Mouse (Mus musculus) myocyte (in vitro differentiated cells): ENCODE measurements around the gene Nipal3. TPM values are rescaled to one million over a fixed set of nuclear protein-coding genes. Genes with fewer than 3 reads are reported as not detected.

Source experiments
- H3K27me3 ChIP-seq: one replicate; pipeline ENCODE4 v1.6.1; 2011; ENCODE audit not compliant: control insufficient read depth, insufficient read depth, insufficient read length
- H3K36me3 ChIP-seq: one replicate; pipeline ENCODE4 v1.6.1; 2011; ENCODE audit not compliant: control insufficient read depth, insufficient read depth
- H3K4me2 ChIP-seq: one replicate; pipeline ENCODE4 v1.6.1; 2011; ENCODE audit warnings: low read depth, control low read depth
- H3K4me3 ChIP-seq: one replicate; pipeline ENCODE4 v1.5.1; 2011; ENCODE audit warnings: mild to moderate bottlenecking, control low read depth, moderate library complexity
- H3K79me2 ChIP-seq: one replicate; pipeline ENCODE4 v1.6.1; 2011; ENCODE audit not compliant: control insufficient read depth, insufficient read depth
- H3ac ChIP-seq: one replicate; pipeline ENCODE4 v1.6.1; 2011; ENCODE audit not compliant: control insufficient read depth, insufficient read length
- CEBPB ChIP-seq: IDR thresholded peaks from 2 replicates; pipeline ENCODE4 v1.6.1; 2011; ENCODE audit warnings: mild to moderate bottlenecking, moderate library complexity; ENCODE audit not compliant: poor library complexity, insufficient read depth, severe bottlenecking
- E2F4 ChIP-seq: IDR thresholded peaks from one replicate; pipeline ENCODE4 v1.6.1; 2011; ENCODE audit warnings: mild to moderate bottlenecking, control low read depth, moderate library complexity; ENCODE audit not compliant: insufficient read depth
- MAX ChIP-seq: IDR thresholded peaks from one replicate; pipeline ENCODE4 v1.6.1; 2011; ENCODE audit warnings: low read depth, mild to moderate bottlenecking, control low read depth
- MYOD1 ChIP-seq, 3 experiments: IDR thresholded peaks; one replicate each; pipeline ENCODE4 v1.6.1; 2011; ENCODE audit warnings: control low read depth in 2 of 3, low read depth in 2 of 3, mild to moderate bottlenecking in 2 of 3, moderate library complexity in 1 of 3; ENCODE audit not compliant: insufficient read length in 2 of 3, control insufficient read depth in 1 of 3
- MYOG ChIP-seq, 3 experiments: IDR thresholded peaks; one replicate each; pipeline ENCODE4 v1.6.1; 2011; ENCODE audit warnings: control low read depth in 2 of 3, low read depth in 2 of 3, mild to moderate bottlenecking in 2 of 3; ENCODE audit not compliant: insufficient read length in 2 of 3, control insufficient read depth in 1 of 3, insufficient read depth in 1 of 3
- POLR2A ChIP-seq: IDR thresholded peaks from one replicate; pipeline ENCODE4 v1.6.1; 2011; ENCODE audit warnings: low read depth, mild to moderate bottlenecking, control low read depth, moderate library complexity; ENCODE audit not compliant: insufficient read length
- POLR2AphosphoS2 ChIP-seq: IDR thresholded peaks from one replicate; pipeline ENCODE4 v1.6.1; 2011; ENCODE audit warnings: low read depth, control low read depth; ENCODE audit not compliant: insufficient read length
- REST ChIP-seq: IDR thresholded peaks from one replicate; pipeline ENCODE4 v1.6.1; 2011; ENCODE audit warnings: mild to moderate bottlenecking, control low read depth, moderate library complexity; ENCODE audit not compliant: insufficient read depth, insufficient read length
- SRF ChIP-seq: IDR thresholded peaks from one replicate; pipeline ENCODE4 v1.6.1; 2011; ENCODE audit warnings: low read depth; ENCODE audit not compliant: control insufficient read depth, insufficient read length
- TCF12 ChIP-seq: IDR thresholded peaks from one replicate; pipeline ENCODE4 v1.6.1; 2011; ENCODE audit warnings: mild to moderate bottlenecking, control low read depth; ENCODE audit not compliant: poor library complexity, insufficient read depth, severe bottlenecking
- TCF3 ChIP-seq: IDR thresholded peaks from one replicate; pipeline ENCODE4 v1.6.1; 2011; ENCODE audit warnings: low read depth, control low read depth; ENCODE audit not compliant: insufficient read length
- USF1 ChIP-seq: IDR thresholded peaks from one replicate; pipeline ENCODE4 v1.6.1; 2011; ENCODE audit warnings: low read depth, mild to moderate bottlenecking, control low read depth, moderate library complexity
- polyA plus RNA-seq: library from polyadenylated mRNA; unstranded; fragments of >200 nt; fragmentation: generic; extraction: Trizol; gene quantifications from one replicate; pipeline ENCODE4 v1.2.1, GENCODE M21; 2012; ENCODE audit warnings: missing spikeins

Nipal3 gene
- 5.1 TPM for polyA plus RNA-seq

DNA sequence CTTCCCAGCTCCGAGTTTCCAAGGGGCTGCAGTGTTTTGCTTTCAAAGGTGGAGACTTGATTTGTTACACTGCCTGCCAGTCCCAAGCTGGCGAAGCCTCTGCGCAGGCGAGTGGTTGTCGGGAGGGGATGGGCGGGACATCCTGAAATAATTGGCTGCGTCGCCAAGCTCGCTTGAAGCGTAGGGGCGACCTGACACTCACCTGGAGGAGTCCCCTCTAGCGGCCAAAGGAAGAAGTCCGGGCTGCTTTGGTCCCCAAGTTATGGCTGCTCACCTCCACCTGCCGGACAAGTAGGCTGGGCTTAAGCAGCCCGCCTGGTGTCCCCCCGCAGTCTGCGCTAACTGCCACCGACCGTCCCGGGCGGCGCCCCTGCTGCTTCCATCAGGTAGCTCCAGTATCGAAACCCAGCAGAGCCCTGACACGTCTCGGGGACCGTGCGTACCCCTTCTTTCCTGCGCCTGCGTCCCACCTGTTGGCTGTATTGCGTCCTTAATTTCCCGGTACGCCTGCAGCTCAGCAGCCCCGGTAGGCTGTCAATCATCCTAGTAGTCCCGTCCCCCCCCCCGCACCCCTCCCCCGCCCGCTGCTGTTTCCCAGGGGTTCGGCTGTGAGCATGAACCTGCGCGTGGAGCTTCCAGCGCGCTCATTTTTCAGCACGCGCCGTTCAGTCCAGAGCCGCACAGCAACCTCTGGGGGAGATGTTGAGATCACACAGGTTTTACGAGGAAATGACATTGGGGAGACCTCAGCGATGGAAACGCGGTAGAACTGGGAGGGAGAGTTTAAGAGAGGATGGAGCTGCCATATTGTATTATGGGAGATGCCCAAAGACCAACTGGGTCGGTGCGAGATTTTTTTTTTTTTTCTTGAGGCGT lies at the start of gene Nipal3, which contains the start of gene Stpg1:
TSS of gene Nipal3 (minus strand) at position 518 of the 876 bp plus-strand sequence.
TSS of gene Stpg1 (plus strand) at position 270 of the 876 bp plus-strand sequence.
- H3K36me3 ChIP-seq, result no peaks in the 10 kb centered on the region
- no peak within 1 kb of the TSS for H3ac ChIP-seq
- TF ChIP-seq CEBPB (no peak), SRF (no peak), MYOG (IDR thresholded peaks at IDR 0.05; ENCODE audit: control insufficient read depth in 1 of 3, insufficient read depth in 1 of 3, insufficient read length in 2 of 3, low read depth in 2 of 3) (no peak), USF1 (no peak), POLR2A (no peak), E2F4 (no peak), MYOD1 (IDR thresholded peaks at IDR 0.05; ENCODE audit: control insufficient read depth in 1 of 3, insufficient read length in 2 of 3, low read depth in 2 of 3) (no peak), MAX (no peak), TCF3 (no peak)
- peak within 1 kb of the TSS; percentile 44 for H3K4me3 ChIP-seq
- no peaks in the 10 kb centered on the region for H3K27me3 ChIP-seq
- peak within 1 kb of the TSS; percentile 82 for H3K4me2 ChIP-seq
- H3K79me2 ChIP-seq, result no peaks in the 10 kb centered on the region

DNA sequence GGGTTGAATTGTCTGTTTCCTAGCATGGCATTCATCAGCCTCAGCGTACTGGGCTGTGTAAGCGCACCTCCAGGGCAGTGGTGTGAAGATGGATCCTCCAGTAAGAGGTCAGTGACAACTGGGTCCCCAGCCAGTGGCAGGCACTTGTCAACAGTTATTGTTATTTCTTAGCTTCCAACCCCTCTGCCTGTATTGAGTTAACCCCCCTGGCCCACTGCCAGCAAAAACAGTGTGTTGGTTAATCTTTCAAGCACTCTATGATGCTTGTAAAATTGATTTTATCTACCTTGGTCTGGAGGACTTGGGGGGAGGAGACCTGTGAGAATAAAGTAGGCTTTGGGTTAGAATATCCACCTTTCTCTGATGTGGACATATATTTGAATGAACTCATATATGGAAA lies 49.4 kb upstream of the Nipal3 start:
- TF ChIP-seq MAX, result no peak
- no peak for TF ChIP-seq MYOG (IDR thresholded peaks at IDR 0.05; ENCODE audit: control insufficient read depth in 1 of 3, insufficient read depth in 1 of 3, insufficient read length in 2 of 3, low read depth in 2 of 3)
- TF ChIP-seq TCF3, result no peak
- TF ChIP-seq POLR2AphosphoS2, result no peak
- TF ChIP-seq TCF12, result no peak
- TF ChIP-seq E2F4, result no peak
- TF ChIP-seq REST, result no peak
- no peak for TF ChIP-seq CEBPB
- TF ChIP-seq USF1, result no peak
- TF ChIP-seq MYOD1 (IDR thresholded peaks at IDR 0.05; ENCODE audit: control insufficient read depth in 1 of 3, insufficient read length in 2 of 3, low read depth in 2 of 3), result no peak
- TF ChIP-seq POLR2A, result no peak
- no peak for TF ChIP-seq SRF
- H3K4me2 ChIP-seq, result no peak overlapping the region

GRCm38 (mm10) chr4:135540057-135540456 lies 45.2 kb upstream of the Nipal3 start:
- Histone ChIP-seq H3K79me2 (no peaks in the 10 kb centered on the region), H3K4me2 (no peak overlapping the region), H3K36me3 (no peaks in the 10 kb centered on the region), H3K27me3 (no peaks in the 10 kb centered on the region), H3K4me3 (no peak overlapping the region), H3ac (no peak overlapping the region)
- TF ChIP-seq MAX, result no peak
- no peak for TF ChIP-seq SRF
- TF ChIP-seq TCF3, result no peak
- no peak for TF ChIP-seq MYOG (IDR thresholded peaks at IDR 0.05; ENCODE audit: control insufficient read depth in 1 of 3, insufficient read depth in 1 of 3, insufficient read length in 2 of 3, low read depth in 2 of 3)
- no peak for TF ChIP-seq POLR2AphosphoS2
- no peak for TF ChIP-seq MYOD1 (IDR thresholded peaks at IDR 0.05; ENCODE audit: control insufficient read depth in 1 of 3, insufficient read length in 2 of 3, low read depth in 2 of 3)
- TF ChIP-seq POLR2A, result no peak
- TF ChIP-seq TCF12, result no peak
- TF ChIP-seq REST, result no peak
- no peak for TF ChIP-seq CEBPB
- TF ChIP-seq USF1, result no peak
- TF ChIP-seq E2F4, result no peak

More for the DNA sequence above, 49.4 kb upstream of the Nipal3 start:
- Histone ChIP-seq H3K4me3 (peak overlapping the region; percentile 6), H3K27me3 (no peaks in the 10 kb centered on the region), H3K36me3 (no peaks in the 10 kb centered on the region), H3ac (no peak overlapping the region), H3K79me2 (no peaks in the 10 kb centered on the region)

DNA sequence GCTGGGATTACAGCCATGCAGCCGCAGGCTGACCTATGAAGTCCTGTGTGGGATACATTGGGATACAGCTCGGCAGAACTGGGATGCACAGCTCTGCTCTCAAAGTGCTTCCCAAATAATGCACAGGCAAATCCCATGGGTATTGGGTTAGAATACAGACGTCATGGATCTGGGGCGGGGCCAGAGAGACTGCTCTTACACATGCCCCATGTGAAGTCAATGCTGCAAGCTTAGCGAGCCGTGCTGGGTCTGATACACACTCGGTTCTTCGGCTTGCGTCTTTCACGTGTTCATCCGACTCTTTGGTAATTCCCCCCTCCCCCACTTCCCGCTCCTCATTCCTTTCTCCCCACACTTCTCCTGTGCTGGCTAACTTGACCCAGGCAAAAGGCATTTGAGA lies 44.2 kb upstream of the Nipal3 start:
- H3K27me3 ChIP-seq, result no peaks in the 10 kb centered on the region
- H3ac ChIP-seq, result no peak overlapping the region
- no peaks in the 10 kb centered on the region for H3K36me3 ChIP-seq
- no peak overlapping the region for H3K4me3 ChIP-seq
- TF ChIP-seq MYOD1 (IDR thresholded peaks at IDR 0.05; ENCODE audit: control insufficient read depth in 1 of 3, insufficient read length in 2 of 3, low read depth in 2 of 3), result no peak
- no peak for TF ChIP-seq E2F4
- TF ChIP-seq POLR2AphosphoS2, result no peak
- no peak for TF ChIP-seq POLR2A
- no peak for TF ChIP-seq CEBPB
- no peak for TF ChIP-seq MAX
- no peak for TF ChIP-seq SRF
- no peak for TF ChIP-seq TCF3
- TF ChIP-seq MYOG (IDR thresholded peaks at IDR 0.05; ENCODE audit: control insufficient read depth in 1 of 3, insufficient read depth in 1 of 3, insufficient read length in 2 of 3, low read depth in 2 of 3), result no peak
- no peak for TF ChIP-seq TCF12
- TF ChIP-seq REST, result no peak
- TF ChIP-seq USF1, result no peak
- no peak overlapping the region for H3K4me2 ChIP-seq
- H3K79me2 ChIP-seq, result no peaks in the 10 kb centered on the region

DNA sequence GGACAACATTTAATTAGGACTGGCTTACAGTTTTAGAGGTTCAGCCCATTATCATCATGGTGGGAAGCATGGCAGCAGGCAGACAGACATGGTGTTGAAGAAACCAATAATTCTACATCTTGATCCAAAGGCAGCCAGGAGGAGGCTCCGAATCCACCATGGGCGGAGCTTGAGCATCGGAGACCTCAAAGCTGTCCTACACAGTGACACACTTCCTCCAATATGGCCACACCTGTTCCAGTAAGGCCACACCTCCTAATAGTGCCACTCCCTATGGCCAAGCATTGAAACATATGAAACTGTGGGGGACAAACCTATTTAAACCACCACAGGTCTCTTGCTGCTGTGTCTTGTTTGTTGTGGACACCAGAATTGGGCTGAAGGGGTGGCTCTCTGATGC lies 40.2 kb upstream of the Nipal3 start:
- no peak overlapping the region for H3K4me2 ChIP-seq
- TF ChIP-seq MYOD1 (IDR thresholded peaks at IDR 0.05; ENCODE audit: control insufficient read depth in 1 of 3, insufficient read length in 2 of 3, low read depth in 2 of 3), result no peak
- no peak for TF ChIP-seq TCF3
- TF ChIP-seq USF1, result no peak
- no peak for TF ChIP-seq MAX
- no peak for TF ChIP-seq E2F4
- no peak for TF ChIP-seq POLR2A
- no peaks in the 10 kb centered on the region for H3K36me3 ChIP-seq
- no peaks in the 10 kb centered on the region for H3K27me3 ChIP-seq
- H3K79me2 ChIP-seq, result no peaks in the 10 kb centered on the region
- H3ac ChIP-seq, result no peak overlapping the region
- no peak overlapping the region for H3K4me3 ChIP-seq
